Mouse (Mus musculus) c-Kit-positive CD71-positive TER-119-positive erythroid progenitor cells, embryonic 14.5 days (primary cell): ENCODE results near the gene Rbm47.
"Not testable (repeated sequence)": the region's sequence is repeated elsewhere in the genome, so short reads cannot be mapped to it uniquely, and the experiment has no call there.

ENCODE experiments used
- DNase-seq: peaks from one replicate; pipeline ENCODE4 v3.0.0-alpha.2; 2013; ENCODE audit warnings: low spot score

Gene Rbm47

DNA sequence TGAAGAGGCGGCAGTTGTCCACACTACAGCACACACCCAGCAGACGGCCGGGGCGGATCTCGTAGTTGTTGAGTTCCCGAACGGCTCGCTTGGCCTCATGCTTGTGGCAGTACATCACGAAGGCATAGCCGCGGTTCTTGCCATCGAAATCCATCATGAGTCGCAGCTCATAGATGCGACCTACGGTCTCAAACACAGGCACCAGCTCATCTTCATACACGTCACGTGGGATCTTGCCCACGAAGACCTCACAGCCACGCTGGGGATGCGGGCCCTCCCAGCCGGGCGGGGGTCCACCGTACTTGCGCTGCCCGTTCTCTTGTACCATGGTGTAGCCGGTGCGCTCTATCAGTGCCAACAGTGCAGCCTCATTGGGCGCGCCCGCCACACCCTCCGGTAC, 146.1 kb downstream of the Rbm47 start:
- no peak for DNase-seq

DNA sequence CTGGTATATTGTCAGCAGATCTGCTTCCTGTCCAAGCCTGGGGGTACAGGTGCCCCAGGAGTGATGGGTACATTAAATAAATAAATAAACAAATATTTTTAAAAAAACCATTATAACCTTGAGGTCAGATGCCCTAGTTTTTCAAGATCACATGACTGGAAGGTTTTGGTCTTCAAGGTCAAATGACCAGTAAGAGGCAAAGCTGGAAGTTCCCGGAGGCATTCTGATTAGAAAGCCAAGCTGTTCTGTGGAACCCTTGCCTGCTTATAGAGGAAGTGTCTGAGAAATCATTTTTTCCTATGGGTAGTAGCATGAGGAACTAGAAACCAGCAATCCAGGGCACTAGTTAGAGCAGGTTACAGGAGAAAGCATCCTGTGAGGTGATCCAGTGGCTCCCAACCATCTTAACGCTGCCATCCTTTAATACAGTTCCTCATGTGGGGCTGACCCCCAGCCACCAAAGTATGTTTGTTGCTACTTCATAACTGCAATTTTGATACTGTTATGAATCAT, 157.4 kb downstream of the Rbm47 start:
- DNase-seq = no peak

DNA sequence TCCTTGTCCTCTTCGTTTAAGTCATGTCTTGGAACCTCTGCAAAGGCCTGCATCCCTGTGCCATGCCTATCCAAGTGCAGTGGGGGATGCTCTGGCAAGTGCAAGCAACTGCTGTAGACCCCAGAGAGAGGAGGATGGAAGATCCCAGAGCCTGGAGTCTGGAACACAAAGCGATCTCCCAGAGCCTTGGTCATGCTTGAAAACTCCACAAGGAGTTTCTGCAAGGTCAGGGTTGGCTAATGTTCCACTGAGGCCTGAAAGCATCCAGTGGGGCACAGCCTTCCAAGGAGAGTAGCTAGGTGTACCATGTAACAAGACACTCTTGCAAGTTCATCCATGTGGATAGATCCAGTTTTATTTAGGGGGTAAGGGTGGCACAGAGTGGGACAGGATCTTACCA, 158.5 kb downstream of the Rbm47 start:
- no peak for DNase-seq

DNA sequence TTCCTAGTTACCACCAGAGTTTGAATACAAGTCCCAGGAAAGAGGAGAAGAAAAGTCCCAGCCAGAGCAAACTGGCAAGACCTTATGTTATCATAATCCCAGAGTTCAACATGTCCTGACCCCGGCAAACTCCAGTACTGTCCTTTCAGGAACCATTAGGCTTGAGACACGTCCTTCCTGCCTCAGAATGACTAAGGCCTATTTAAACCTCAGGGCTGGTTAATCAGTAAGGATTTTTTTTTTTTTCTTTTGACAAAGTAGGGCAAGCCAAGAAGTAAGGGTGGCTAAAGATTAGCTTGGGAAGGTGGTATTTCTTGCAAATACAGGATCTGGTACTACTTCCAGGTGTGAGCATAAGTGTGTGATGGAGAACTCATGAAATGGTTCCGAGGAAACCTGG, 158.9 kb downstream of the Rbm47 start:
- DNase-seq = no peak

DNA sequence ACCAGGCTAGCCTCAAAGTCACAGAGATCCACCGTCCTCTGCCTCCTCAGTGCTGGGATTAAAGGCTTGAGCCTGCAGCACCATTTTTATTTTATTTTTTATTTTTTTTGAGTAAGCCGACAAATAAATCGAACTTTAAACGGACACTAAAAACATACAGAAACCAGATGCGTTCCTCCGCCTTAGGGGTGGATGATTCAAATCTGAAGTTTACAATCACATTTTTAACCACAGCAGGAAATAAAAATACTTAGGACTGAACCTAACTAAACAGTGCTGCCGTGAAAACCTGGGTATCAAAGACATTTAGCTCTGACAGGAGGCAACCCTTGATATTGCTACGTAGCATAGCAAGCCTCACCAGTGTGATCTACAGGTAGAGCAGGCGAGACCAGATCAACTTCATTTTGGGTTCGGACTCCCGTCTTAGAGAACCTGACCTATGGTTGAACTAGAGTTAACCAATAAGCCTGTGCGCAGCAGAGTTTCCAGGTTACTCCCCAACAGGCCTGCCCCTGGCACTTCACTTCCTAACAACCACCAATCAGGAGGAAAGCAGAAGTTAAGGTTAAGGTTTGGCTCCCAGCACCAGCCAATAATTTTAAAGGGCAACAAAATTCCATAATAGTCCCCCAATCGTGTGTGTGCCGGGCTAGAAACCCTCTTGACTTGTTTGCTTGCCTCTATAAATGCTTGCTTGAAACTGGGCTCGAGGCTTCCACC, 164.5 kb downstream of the Rbm47 start:
- DNase-seq = no peak

DNA sequence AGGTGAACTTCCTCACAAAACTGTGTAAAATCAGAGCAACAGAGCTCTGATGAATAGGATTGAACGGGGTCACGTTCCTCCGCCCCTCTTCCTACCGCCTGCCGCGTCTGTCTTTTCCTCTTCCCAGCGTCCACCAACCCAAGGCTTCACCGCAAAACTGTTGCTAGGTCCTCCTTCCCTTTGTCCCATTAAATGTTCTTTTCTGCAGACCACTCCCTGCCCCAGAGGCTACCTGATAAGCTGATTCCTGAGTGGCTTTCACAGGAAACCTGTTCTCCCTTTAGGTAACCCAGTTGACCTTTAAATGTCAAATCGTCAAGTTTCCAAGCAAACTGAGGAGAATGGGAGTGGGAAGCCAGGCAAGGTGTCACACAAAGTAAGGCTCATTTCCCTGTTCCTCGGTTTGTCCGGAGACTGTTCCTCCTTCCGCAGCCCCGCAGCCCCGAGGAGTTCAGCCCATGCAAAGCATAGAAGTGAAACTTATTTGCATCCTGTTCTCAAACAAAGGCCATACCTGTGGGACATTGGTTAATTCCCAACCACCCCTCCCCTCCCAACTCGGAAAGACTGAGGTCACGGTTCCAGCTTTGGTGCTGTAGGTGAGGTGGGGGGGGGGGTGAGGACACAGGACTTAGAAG, 167.8 kb downstream of the Rbm47 start:
- no peak for DNase-seq

DNA sequence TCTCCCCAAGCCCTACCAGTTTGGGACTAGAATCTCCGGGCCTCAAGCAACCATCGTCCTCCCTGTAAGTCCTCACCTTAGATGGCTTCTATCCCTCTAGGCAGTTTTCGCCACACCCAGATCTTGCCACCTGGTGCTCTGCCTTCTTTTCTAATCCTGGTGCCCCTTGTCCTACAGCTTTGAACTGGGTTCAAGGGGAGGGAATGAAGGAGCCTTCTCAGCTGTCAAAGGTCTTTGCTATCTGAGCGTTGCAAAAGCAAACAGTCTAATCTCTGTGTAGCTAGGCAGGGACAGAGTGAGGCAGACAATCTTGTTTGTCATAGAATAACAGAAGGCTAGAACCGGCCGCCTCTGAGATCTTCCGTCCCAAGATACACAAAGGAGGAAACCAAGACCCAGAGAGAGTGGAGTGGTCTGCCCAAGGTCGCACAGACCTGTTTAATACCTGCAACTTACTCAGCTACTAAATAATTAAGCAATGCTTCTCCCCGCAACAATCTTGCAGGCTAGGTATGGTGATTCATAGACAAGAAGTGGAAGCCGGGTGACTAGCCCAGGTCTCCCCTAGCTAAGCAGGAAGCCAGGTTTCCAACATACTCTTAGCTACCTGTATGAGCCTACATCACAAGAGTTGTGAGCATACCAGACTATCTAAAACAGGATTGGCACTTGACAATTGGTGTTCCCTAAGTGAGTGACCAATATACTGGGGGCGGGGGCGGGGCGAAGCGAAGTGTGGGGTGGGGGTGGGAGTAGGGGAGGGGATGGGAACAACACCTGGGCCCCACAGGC, 168.6 kb downstream of the Rbm47 start, which contains the start of gene 9130230L23Rik:
Gene 9130230L23Rik (minus strand): TSS at position 152 of the 792 bp plus-strand sequence.
- DNase-seq = no peak

DNA sequence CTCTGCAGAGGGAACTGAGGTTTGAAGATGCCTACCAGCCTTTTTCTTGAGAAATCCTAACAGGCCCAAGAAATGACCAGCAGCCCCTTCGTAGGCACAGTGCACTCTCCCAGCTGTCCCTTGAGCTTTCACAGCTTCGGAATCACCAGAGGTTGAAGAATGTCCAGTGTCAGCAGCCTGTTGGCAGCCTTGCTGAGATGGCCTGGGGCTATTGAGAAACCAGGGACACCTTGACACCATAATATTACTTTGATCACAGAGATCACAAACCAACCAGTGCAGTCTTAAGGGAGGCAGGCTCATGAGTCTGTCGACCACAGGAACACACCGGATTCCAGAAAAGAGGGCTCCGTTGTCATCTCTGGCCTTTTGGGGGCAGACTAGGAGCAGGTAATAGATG, 171.7 kb downstream of the Rbm47 start:
- DNase-seq = no peak

DNA sequence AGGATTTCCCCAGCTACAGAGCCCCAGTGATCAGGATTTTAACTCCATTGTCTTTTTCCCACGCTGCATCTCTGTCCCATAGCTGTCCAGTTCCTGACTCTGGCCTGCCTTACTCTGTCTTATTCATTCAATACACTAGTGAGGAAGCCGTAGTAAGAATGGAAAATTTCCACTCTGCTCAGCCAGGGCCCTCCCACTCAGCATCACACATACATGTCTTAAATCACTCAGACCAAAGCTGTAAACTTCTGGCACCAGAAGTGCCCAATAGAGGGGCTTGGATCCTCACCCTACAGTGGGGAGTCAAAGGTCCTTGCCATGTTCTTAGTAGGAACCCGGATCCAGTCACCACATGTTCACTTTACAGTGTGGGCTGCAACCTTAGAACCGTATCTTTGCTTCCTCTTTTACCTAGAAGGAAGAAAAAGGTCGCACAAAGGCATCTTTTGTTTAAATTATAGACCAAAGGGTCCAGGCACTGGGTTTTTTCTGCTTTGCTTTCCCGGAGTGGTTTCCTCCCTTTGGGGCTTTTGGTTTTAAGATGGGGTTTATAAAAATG, 172.3 kb downstream of the Rbm47 start:
- DNase-seq = no peak

DNA sequence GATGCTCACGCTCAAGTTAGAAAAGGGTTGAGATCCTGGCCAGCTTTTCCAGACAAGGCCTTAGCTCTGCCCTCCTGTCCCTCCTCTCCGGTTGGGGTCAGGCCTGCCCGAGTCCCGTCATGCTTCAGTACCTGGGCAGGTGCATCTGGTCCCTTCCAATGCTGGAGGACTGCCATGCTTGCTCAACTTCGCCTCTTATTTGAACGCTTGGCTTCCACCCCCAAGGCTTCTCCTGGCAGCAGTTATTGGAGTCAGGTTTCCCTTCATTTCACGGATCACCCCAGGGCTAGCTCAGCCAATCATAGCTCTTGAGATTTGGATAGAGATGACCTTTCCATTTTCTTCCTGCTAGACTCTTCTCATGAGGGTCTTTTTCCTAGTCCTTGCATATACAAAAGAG, 172.8 kb downstream of the Rbm47 start:
- no peak for DNase-seq

DNA sequence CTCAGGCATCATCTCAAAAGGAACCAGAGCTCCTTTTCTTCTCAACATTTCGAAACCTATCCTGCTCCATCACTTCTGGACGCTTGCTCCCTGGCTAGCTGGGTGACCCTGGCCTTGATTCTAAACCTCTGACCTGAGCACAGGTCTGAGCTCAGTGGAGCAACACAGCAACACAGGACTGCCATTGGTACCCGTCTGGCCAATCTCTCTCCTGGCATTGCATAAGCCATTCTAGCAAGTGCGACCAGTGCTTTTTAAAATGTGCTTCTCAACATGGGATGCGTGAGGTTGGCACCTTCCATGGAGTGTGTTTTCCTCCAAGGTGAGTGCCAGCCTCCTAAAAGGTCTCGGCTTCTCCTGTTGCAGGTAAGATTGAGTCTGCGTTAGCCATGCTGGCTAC, 173.8 kb downstream of the Rbm47 start:
- DNase-seq = no peak

DNA sequence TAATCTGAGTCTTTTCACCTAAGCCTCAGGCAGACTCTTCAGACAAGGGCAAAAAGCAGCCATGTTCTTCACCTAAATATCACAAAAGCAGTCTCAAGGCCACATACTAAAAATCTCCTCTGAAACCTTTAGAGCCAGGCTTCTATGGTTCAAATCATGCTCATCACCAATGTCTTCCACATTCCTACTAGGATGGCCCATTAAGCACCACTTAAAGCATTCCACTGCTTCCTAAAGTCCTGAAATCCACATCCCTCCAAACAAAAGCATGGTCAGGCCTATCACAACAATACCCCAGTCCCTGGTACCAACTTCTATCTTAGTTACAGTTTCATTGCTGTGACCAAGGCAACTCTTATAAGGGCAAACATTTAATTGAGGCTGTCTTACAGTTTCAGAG, 175.1 kb downstream of the Rbm47 start:
- no peak for DNase-seq

DNA sequence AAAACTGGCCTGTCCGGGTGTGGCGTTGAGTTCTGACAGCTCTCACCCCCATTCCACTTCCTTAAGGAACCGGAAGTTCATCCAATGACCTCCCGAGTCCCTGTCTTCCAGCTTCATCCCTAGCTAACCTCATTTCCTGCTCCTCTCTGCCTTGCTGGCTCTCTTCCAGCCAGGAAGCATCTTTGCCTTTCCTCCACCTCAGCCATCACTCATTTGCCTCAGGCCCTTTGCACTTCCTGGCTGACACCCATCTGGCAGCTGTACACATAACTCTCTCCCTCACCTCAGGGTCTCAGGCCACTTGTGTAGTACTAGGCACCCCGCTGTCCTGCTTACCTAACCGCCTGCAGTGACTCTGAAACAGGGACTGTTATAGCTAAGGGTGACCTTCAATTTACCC, 178.3 kb downstream of the Rbm47 start:
- DNase-seq = no peak

DNA sequence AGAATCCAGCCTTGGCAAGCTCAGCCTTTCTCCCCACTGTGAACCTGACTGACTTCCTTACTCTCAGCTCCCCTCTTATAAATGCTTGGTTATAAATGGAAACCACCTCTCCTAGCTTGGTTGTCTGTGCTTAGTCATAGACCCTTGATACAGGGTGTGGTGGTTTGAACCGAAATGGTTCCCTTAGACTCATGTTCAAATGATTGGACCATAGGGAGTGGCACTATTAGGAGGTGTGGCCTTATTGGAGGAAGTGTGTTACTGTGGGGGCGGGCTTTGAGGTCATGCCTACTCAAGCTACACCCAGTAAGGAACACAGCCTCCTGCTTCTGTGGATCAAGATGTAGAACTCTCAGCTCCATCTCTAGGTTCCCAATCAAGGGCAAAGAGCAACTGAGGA, 181.7 kb downstream of the Rbm47 start:
- peak; percentile 10 for DNase-seq

DNA sequence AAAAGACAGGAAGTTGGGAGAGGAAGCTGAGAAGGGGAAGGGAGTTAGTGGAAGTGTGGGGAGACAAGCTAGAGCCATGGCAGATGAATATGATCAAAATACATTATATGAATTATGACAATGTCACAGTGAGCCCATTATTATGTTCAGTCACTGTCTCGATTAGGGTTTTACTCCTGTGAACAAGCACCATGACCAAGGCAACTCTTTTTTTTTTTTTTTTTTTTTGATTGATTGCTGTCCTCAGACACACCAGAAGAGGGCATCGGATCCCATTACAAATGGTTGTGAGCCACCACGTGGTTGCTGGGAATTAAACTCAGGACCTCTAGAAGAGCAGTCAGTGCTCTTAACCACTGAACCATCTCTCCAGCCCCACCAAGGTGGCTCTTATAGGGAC, 185.9 kb downstream of the Rbm47 start:
- DNase-seq = not testable (repeated sequence)

DNA sequence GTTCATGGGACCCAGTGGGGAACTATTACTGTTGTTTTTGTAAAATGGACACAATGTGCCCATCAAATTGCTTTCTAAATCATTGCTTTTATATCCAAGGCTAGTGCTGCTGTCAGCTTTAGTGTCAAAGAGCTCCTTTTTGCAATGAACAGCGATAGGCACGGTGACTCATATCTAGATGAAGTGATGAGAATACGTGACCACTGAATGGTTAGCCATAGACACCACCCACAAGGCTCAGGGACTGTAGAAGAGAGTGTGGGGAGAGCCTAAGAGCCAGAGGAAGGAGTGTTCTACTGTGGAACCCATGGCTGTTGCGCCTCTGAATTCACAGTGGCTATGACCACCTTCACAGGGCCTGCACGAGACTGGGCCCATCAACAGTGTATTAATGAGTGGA, 186.5 kb downstream of the Rbm47 start:
- DNase-seq = no peak

DNA sequence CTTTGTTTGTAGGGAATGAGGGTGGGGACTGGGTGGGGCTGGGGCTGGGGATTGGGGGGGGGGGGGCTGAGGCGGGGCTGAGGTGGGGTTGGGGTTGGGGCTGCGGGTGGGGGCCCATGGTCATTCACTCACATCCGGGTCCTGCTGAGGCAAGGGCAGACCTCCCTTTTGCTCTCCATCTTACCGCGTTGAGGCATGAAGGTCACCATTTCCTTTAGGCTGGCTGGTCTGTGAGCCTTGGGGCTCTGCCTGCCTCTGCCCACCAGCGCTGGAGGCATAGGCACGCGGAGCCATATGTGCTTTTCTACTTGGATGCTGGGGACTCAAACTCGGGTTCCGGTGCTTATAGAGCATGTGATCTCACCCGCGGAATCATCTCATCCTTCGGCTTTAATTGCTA, 197.2 kb downstream of the Rbm47 start:
- no peak for DNase-seq

DNA sequence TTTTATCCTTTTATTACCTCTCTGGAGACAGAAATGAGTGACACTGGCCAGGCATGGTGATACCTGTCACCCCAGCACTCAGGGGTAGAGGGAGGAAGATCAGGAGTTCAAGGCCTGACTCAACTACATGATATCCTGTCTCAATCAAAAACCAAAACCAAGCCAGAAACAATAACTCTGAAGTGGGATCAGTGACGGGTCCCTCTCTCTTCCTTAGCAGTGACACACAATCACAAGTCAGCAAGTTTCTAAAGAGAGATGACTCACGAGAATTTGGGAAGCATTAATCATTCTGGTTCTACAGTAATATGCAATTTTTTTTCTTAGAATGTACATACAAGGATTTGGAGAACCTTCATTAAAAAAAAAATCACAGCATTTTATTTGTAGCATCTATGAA, 199.7 kb downstream of the Rbm47 start:
- no peak for DNase-seq

DNA sequence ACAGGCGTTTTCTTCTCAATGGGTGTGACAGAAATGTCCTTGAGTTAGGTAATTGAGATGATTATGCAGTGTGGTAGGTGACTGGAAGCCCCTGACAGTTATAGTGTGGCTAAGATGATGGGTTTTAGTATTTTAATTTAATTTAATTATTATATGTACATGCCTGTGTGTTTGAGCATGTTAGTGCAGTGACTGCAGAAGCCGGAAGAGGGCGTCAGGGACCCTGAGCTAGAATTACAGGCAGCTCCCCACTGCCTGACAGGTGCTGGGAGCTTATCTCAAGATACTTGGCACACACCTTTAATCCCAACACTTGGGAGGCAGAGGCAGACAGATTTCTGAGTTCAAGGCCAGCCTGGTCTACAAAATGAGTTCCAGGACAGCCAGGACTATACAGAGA, 204.9 kb downstream of the Rbm47 start:
- DNase-seq = no peak

DNA sequence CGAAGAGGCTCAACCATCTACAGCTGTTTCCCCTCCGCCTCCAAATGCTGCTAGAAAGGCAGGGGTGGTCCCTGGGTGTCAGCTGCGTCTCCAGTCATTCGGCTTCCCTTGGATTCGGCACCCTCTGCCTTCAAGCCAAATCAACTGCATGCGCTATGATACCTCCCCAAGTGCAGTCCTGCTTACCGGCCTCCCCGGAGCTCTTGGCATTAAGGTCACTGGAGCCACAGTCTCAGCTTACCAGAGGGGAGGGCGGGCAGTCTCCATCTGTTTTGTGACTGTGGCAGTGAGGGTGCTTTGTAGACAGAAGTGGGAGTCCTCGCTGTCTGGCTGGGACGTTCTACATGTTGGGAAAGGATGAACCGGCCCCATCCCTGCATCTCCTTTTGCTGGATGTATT, 205.8 kb downstream of the Rbm47 start:
- DNase-seq = no peak
